Mouse (Mus musculus) adrenal gland, adult (tissue): ENCODE results near the gene Wdr78.
A peak's percentile ranks its signal among the peaks of the same experiment; 100 is the strongest.

Experiments
- DNase-seq, 2 experiments: peaks; one replicate each; pipeline ENCODE4 v3.0.0; 2022 to 2023; ENCODE audit warnings: low spot score in 1 of 2; ENCODE audit not compliant: inconsistent age in 2 of 2

Gene Wdr78

GRCm38 (mm10) chr4:103064421-103064820 lies 49.9 kb downstream of the Wdr78 start:
- DNase-seq = no peak

GRCm38 (mm10) chr4:103056909-103057308 lies 57.4 kb downstream of the Wdr78 start:
- DNase-seq = no peak

GRCm38 (mm10) chr4:103048046-103048445 lies 66.3 kb downstream of the Wdr78 start:
- DNase-seq = no peak

- DNase-seq = no peak
Observed at GRCm38 (mm10) chr4:103042997-103043396, 71.4 kb downstream of the Wdr78 start.

GRCm38 (mm10) chr4:103039838-103040191 lies 74.5 kb downstream of the Wdr78 start:
- no peak for DNase-seq

- DNase-seq = no peak
Observed at GRCm38 (mm10) chr4:103039103-103039837, 75.1 kb downstream of the Wdr78 start.

- peak in 1 of 2 experiments; percentile 30 for DNase-seq
Observed at GRCm38 (mm10) chr4:103028177-103029088, 85.9 kb downstream of the Wdr78 start.

- DNase-seq = no peak
Observed at GRCm38 (mm10) chr4:103027745-103028144, 86.6 kb downstream of the Wdr78 start.

GRCm38 (mm10) chr4:103026621-103027020 lies 87.7 kb downstream of the Wdr78 start, which contains the start of gene Insl5:
Gene Insl5, minus strand, starts transcription at chr4:103026842.
- DNase-seq = no peak

- no peak for DNase-seq
Observed at GRCm38 (mm10) chr4:103013490-103013889, 100.9 kb downstream of the Wdr78 start.

- DNase-seq = no peak
Observed at GRCm38 (mm10) chr4:103011823-103012222, 102.5 kb downstream of the Wdr78 start.

GRCm38 (mm10) chr4:103010734-103011133 lies 103.6 kb downstream of the Wdr78 start:
- no peak for DNase-seq

GRCm38 (mm10) chr4:103006943-103007418 lies 107.4 kb downstream of the Wdr78 start:
- peak in 1 of 2 experiments; percentile 41 for DNase-seq

- no peak for DNase-seq
Observed at GRCm38 (mm10) chr4:103006266-103006665, 108.1 kb downstream of the Wdr78 start.

- no peak for DNase-seq
Observed at GRCm38 (mm10) chr4:103005190-103005945, 109.0 kb downstream of the Wdr78 start.

- no peak for DNase-seq
Observed at GRCm38 (mm10) chr4:103004681-103005080, 109.7 kb downstream of the Wdr78 start.

- DNase-seq = no peak
Observed at GRCm38 (mm10) chr4:102991685-102992084, 122.7 kb downstream of the Wdr78 start.

GRCm38 (mm10) chr4:102990595-102991340 lies 123.6 kb downstream of the Wdr78 start:
- DNase-seq = no peak

- no peak for DNase-seq
Observed at GRCm38 (mm10) chr4:102990016-102990415, 124.3 kb downstream of the Wdr78 start.

- no peak for DNase-seq
Observed at GRCm38 (mm10) chr4:102989391-102989790, 125.0 kb downstream of the Wdr78 start.
